Mouse (Mus musculus) olfactory bulb, adult 2 months (tissue): ENCODE measurements around the gene Rrp9.

Experiments used
- CTCF ChIP-seq: fragments of 200-500 bp; IDR thresholded peaks from 2 replicates; pipeline ENCODE4 v1.5.1; 2012; ENCODE audit warnings: low read depth, mild to moderate bottlenecking, low read length, moderate library complexity; ENCODE audit not compliant: insufficient read depth
- POLR2A ChIP-seq: fragments of 200-500 bp; IDR thresholded peaks from 2 replicates; pipeline ENCODE4 v1.6.1; 2012; ENCODE audit warnings: mild to moderate bottlenecking, low read depth, low read length, moderate library complexity; ENCODE audit not compliant: insufficient read depth

GRCm38 (mm10) chr9:106481676-106482075, 5.9 kb downstream of the Rrp9 start:
- TF ChIP-seq CTCF (no peak), POLR2A (no peak)
